Mouse (Mus musculus) lung, postnatal 0 days (tissue): Measurements from ENCODE around the gene Gm10974. TPM values are rescaled to one million over a fixed set of nuclear protein-coding genes. Genes with fewer than 3 reads are reported as not detected.

Experiments
- ATAC-seq: fragments of 200-750 bp; cut with Nextera tagmentation; 2 replicates; pipeline ENCODE4 v1.8.0; 2017; ENCODE audit warnings: moderate library complexity
- DNase-seq: peaks from one replicate; pipeline ENCODE4 v3.0.0-alpha.2; 2016; ENCODE audit warnings: low spot score
- H3K27ac ChIP-seq: fragments of 300-500 bp; sonication (generic); 2 replicates; pipeline ENCODE4 v1.5.1; 2014; ENCODE audit warnings: antibody characterized with exemption, mild to moderate bottlenecking, low read length, mixed read lengths
- H3K27me3 ChIP-seq: fragments of 300-500 bp; sonication (generic); replicated peaks from 2 replicates; pipeline ENCODE4 v1.6.1; 2014; ENCODE audit warnings: low read length, mixed read lengths; ENCODE audit not compliant: insufficient read depth
- H3K36me3 ChIP-seq: fragments of 300-500 bp; sonication (generic); 2 replicates; pipeline ENCODE4 v1.6.1; 2014; ENCODE audit warnings: low read length, mixed read lengths; ENCODE audit not compliant: insufficient read depth
- H3K4me1 ChIP-seq: fragments of 300-500 bp; sonication (generic); 2 replicates; pipeline ENCODE4 v1.6.1; 2014; ENCODE audit warnings: antibody characterized with exemption, low read depth, low read length, mixed read lengths; ENCODE audit not compliant: insufficient read depth
- H3K4me2 ChIP-seq: fragments of 300-500 bp; sonication (generic); replicated peaks from 2 replicates; pipeline ENCODE4 v1.6.1; 2014; ENCODE audit warnings: low read depth, mild to moderate bottlenecking, low read length, moderate library complexity, mixed read lengths
- H3K4me3 ChIP-seq: fragments of 300-500 bp; sonication (generic); 2 replicates; pipeline ENCODE4 v1.5.1; 2014; ENCODE audit warnings: low read depth, low read length
- H3K9ac ChIP-seq: fragments of 300-500 bp; sonication (generic); replicated peaks from 2 replicates; pipeline ENCODE4 v1.6.1; 2014; ENCODE audit warnings: low read depth, mild to moderate bottlenecking
- H3K9me3 ChIP-seq: fragments of 300-500 bp; sonication (generic); 2 replicates; pipeline ENCODE4 v1.6.1; 2016; ENCODE audit warnings: low read length, mixed read lengths
- CTCF ChIP-seq: IDR thresholded peaks from 2 replicates; pipeline ENCODE4 v1.5.1; 2016; ENCODE audit warnings: antibody characterized with exemption, mild to moderate bottlenecking
- EP300 ChIP-seq: IDR thresholded peaks from 2 replicates; pipeline ENCODE4 v1.6.1; 2016; ENCODE audit warnings: antibody characterized with exemption, mild to moderate bottlenecking, control low read depth
- WGBS: fragments of 180-500 bp; shearing (Covaris S2); extraction: QIAGEN DNeasy Blood & Tissue Kit; methylation state at CpG from one replicate; pipeline ENCODE4 v1.1.7; 2014; 5-methylcytosine and 5-hydroxymethylcytosine counted together
- polyA plus RNA-seq: library from polyadenylated mRNA; unstranded; fragments of >200 nt; fragmentation: Nextera tagmentation; extraction: Ambion mirVana; gene quantifications from 2 replicates; pipeline ENCODE4 v1.2.1, GENCODE M21; 2015

Gene Gm10974
- polyA plus RNA-seq, 1 experiment from 2014 or later: not detected

DNA sequence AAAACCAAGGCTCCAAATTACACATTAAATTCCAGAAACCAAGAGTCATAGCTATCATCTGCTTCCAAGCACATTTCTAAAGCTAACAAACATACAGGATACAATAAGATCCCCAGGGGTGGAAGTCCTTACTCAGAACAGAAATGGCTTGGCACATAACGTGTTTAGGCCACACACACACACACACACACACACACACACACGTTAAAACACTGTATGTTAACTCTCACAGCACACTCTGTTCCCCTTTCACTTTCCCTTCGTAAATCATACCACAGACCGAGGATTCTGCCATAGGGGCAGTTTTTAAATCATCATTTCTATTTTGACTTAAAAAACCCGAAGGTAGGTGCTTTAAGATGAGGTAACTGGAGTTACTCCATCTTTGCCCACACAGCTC lies 18.5 kb downstream of the Gm10974 start:
- peak; percentile 59 for ATAC-seq
- Histone ChIP-seq H3K36me3 (peaks cover 5% of the 10 kb centered on the region; the same call in 1 of the 2 replicates), H3K9me3 (no peaks in the 10 kb centered on the region), H3K27me3 (no peaks in the 10 kb centered on the region), H3K4me1 (peaks cover 14% of the 10 kb centered on the region; the same call in 1 of the 2 replicates), H3K9ac (no peak overlapping the region), H3K4me2 (peak overlapping the region; percentile 32; the same call in 1 of the 2 replicates), H3K4me3 (no peak overlapping the region), H3K27ac (peak overlapping the region; percentile 68)
- peak; percentile 75 for DNase-seq
- TF ChIP-seq EP300 (peak; percentile 75; the same call in 1 of the 2 replicates), CTCF (no peak)
- 19% methylated on average over 5 of the region's 5 CpGs for WGBS

- ATAC-seq (no peak), DNase-seq (no peak)
- Histone ChIP-seq H3K27ac (peak overlapping the region; percentile 68; the same call in 1 of the 2 replicates), H3K9me3 (no peaks in the 10 kb centered on the region), H3K36me3 (peaks cover 5% of the 10 kb centered on the region; the same call in 1 of the 2 replicates), H3K4me3 (no peak overlapping the region), H3K4me1 (peaks cover 14% of the 10 kb centered on the region; the same call in 1 of the 2 replicates), H3K9ac (no peak overlapping the region), H3K27me3 (no peaks in the 10 kb centered on the region), H3K4me2 (no peak overlapping the region)
- TF ChIP-seq EP300 (no peak), CTCF (no peak)
- WGBS: 75% methylated on average over 8 of the region's 8 CpGs
Measured at GRCm38 (mm10) chr7:66384891-66385290, 19.2 kb downstream of the Gm10974 start.

DNA sequence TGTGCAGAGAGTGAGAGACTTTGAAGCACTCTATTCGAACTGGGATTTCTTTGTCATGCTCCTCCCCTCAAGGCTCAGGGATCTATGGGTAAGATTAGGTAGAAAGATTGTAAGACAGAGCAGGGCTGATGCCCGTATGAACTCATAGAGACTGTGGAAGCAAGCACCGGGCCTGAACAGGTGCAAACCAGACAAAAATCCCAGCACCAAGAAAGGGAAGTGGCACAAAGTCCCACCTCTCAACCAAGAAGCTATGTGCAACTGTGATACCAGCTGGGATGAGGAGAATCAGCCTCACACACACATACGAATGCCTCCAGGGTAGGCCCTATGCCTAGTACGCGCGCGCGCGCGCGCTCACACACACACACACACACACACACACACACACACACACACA lies 20.1 kb downstream of the Gm10974 start:
- Histone ChIP-seq H3K9me3 (no peaks in the 10 kb centered on the region), H3K4me2 (no peak overlapping the region), H3K9ac (no peak overlapping the region), H3K27ac (no peak overlapping the region), H3K4me1 (peaks cover 14% of the 10 kb centered on the region; the same call in 1 of the 2 replicates), H3K27me3 (no peaks in the 10 kb centered on the region), H3K36me3 (no peaks in the 10 kb centered on the region), H3K4me3 (no peak overlapping the region)
- ATAC-seq (no peak), DNase-seq (no peak)
- 92% methylated on average over 12 of the region's 12 CpGs for WGBS
- TF ChIP-seq EP300: no peak
- no peak for TF ChIP-seq CTCF

DNA sequence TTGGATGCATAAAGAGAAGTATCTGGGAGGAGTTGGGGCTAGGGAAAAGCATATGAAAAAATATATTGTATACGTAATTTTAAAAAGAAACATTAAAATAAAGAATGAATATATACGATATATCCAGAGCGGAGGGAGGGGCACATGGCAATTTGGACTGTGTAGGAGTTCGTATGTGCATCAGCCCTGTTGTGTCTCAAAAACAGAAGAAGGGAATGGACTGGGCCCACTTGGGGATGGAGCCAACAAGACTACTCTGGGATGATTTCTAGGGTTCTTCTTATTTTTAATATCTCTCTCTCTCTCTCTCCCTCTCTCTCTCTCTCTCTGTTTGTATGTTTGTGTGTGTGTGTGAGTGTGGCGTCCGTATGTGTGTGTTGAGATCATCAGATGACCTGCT lies 20.7 kb downstream of the Gm10974 start:
- Histone ChIP-seq H3K9ac (no peak overlapping the region), H3K9me3 (no peaks in the 10 kb centered on the region), H3K4me1 (peaks cover 14% of the 10 kb centered on the region; the same call in 1 of the 2 replicates), H3K36me3 (no peaks in the 10 kb centered on the region), H3K4me3 (no peak overlapping the region), H3K4me2 (no peak overlapping the region), H3K27me3 (no peaks in the 10 kb centered on the region), H3K27ac (no peak overlapping the region)
- WGBS: 92% methylated on average over 6 of the region's 6 CpGs
- TF ChIP-seq CTCF: no peak
- no peak for TF ChIP-seq EP300
- ATAC-seq (no peak), DNase-seq (no peak)

- peak overlapping the region; percentile 77 for H3K4me3 ChIP-seq
- under 1% methylated on average over 13 of the region's 13 CpGs for WGBS
- H3K9ac ChIP-seq: peak overlapping the region; percentile 93
- peaks cover 14% of the 10 kb centered on the region; the same call in 1 of the 2 replicates for H3K4me1 ChIP-seq
- peak overlapping the region; percentile 92 for H3K27ac ChIP-seq
- no peak for TF ChIP-seq EP300
- TF ChIP-seq CTCF: no peak
- ATAC-seq (peak; percentile 6), DNase-seq (peak; percentile 47)
- H3K4me2 ChIP-seq: peak overlapping the region; percentile 95
- H3K27me3 ChIP-seq: no peaks in the 10 kb centered on the region
- H3K36me3 ChIP-seq: no peaks in the 10 kb centered on the region
- no peaks in the 10 kb centered on the region for H3K9me3 ChIP-seq
Measured at GRCm38 (mm10) chr7:66387419-66387812, 21.7 kb downstream of the Gm10974 start.

GRCm38 (mm10) chr7:66387813-66388521 lies 22.3 kb downstream of the Gm10974 start, which contains the start of gene Lrrk1:
Gene Lrrk1, minus strand, starts transcription at chr7:66388350.
- Histone ChIP-seq H3K36me3 (no peaks in the 10 kb centered on the region), H3K9me3 (no peaks in the 10 kb centered on the region), H3K4me2 (peak within 1 kb of the TSS; percentile 95), H3K9ac (peak within 1 kb of the TSS; percentile 93), H3K4me3 (peak within 1 kb of the TSS; percentile 77), H3K27ac (peak within 1 kb of the TSS; percentile 92), H3K4me1 (peaks cover 14% of the 10 kb centered on the region; the same call in 1 of the 2 replicates), H3K27me3 (no peaks in the 10 kb centered on the region)
- under 1% methylated on average over 70 of the region's 70 CpGs for WGBS
- DNase-seq: peak; percentile 79
- TF ChIP-seq CTCF (peak; percentile 72), EP300 (no peak)
- ATAC-seq: peak; percentile 79
